Mouse (Mus musculus) mesoderm, embryonic 11.5 days (tissue): Measurements from ENCODE around the gene Ciao2a.

Source experiments
- DNase-seq: peaks from one replicate; pipeline ENCODE4 v3.0.0-alpha.2; 2012; ENCODE audit warnings: low read depth, low spot score

Gene Ciao2a

GRCm38 (mm10) chr9:66126456-66127192, at the start of gene Ciao2a, which contains the start of gene Snx1:
Gene Ciao2a, plus strand, starts transcription at chr9:66126611.
Gene Snx1, minus strand, starts transcription at chr9:66126587.
- DNase-seq: peak; percentile 95

- DNase-seq: no peak
These were observed 48.3 kb upstream of the Ciao2a start for GRCm38 (mm10) chr9:66078072-66078471.

DNA sequence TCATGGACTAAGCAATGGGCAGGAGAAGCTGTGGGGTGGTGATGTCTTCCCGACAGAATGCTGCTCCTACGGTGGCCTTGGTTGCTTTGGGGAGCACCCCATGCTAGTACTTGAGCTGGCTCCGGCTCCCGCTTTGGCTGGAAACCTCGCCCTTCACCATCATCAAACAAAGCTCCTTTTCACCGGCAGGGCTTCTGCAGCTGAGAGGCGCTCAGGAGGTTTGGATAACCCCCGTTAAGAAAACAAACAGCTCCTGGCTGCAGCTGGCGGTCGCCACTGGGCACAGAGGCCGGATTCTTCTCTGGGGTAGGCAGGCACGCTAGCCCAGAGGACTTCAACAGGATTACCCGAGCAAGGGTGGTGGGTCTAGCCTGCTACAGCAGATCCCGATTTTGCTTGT, 47.9 kb upstream of the Ciao2a start:
- peak; percentile 66 for DNase-seq

DNA sequence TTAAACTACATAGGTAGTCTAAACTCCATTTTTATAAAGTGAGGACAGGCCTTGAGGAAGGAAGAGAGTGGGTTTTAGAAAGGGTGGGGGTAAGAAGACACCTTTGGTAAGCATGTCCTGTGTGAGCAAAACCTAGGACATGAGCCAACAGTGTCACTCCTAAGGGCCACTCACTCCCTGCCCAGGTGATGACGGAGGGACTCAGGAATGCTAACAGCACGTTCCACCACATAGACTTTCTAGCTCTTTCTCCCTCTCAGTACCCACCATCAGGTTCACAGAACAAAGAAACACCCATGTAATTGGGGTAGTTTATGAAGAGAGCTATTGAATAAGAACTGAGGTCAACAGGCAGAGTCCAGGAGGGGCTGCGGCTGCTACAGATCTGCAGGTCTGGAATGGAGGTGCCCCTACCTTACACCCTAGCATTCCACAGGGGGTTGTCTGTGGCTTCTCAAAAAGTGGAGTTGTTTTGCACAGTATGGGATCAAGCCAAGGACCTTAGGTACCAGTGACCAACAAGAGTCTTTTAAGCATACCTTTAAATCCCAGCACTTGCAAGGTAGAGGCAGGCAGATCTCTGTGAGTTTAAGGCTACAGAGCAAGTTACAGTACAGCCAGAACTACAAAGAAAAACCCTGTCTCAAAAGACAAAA, 45.5 kb upstream of the Ciao2a start:
- no peak for DNase-seq

GRCm38 (mm10) chr9:66081999-66082398, 44.4 kb upstream of the Ciao2a start:
- no peak for DNase-seq

GRCm38 (mm10) chr9:66084171-66084570, 42.2 kb upstream of the Ciao2a start:
- DNase-seq: no peak

GRCm38 (mm10) chr9:66087062-66087461, 39.3 kb upstream of the Ciao2a start:
- DNase-seq: no peak

GRCm38 (mm10) chr9:66088411-66088810, 38.0 kb upstream of the Ciao2a start:
- DNase-seq: peak; percentile 61

DNA sequence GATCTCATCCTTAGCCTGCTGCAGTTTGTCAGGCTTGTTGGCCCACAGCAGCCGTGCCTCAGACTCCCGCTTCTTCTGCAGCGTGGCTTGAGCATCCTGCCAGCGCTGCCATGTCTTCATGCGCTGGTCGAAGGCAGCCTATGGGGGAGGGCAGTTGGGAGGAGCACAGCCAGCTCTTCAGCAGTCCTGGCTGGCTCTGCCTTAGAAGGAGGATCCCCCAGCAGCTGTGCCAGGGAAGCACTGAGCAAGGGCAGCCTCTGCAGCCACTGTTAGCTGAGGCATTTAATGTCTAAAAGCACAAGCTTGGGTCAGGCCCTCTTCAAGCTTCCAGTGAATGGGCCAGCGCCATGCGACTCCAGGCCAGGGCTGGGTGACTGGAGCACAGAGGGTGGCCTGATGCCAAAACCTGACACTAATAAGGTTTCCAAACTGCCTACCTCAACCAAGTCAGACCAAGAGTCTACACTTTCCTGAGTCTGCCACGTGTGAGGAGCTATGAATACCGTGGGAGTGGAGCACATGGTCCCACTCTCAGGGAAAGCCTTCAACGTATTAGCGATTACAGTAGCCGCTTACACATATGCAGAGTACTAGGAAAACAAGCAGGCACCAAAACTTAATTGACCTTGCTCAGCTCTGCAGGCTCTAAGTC, 35.7 kb upstream of the Ciao2a start:
- no peak for DNase-seq

GRCm38 (mm10) chr9:66091327-66092231, 34.8 kb upstream of the Ciao2a start:
- DNase-seq: no peak

GRCm38 (mm10) chr9:66092664-66093063, 33.7 kb upstream of the Ciao2a start:
- no peak for DNase-seq

GRCm38 (mm10) chr9:66101577-66101976, 24.8 kb upstream of the Ciao2a start:
- no peak for DNase-seq

DNA sequence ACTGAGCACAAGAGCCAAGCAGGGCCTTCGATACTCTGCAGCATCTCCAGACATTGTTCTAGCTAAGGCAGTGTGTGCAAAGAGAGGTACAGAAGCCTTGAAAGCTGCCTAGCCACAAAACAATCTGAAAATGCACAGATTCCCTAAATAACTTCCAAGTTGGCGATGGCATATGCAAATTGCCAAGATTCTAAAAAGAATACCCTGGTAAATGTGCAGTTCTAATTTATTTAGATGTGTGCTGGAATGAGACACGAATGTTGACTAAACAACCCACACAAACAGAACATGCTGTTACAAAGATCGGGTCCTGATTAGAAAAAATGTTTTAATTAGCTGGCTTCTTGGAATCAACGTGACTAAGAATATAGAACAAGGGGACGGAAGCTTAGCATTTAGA, 23.7 kb upstream of the Ciao2a start:
- no peak for DNase-seq

- no peak for DNase-seq
These were observed 21.8 kb upstream of the Ciao2a start for GRCm38 (mm10) chr9:66104601-66105000.

DNA sequence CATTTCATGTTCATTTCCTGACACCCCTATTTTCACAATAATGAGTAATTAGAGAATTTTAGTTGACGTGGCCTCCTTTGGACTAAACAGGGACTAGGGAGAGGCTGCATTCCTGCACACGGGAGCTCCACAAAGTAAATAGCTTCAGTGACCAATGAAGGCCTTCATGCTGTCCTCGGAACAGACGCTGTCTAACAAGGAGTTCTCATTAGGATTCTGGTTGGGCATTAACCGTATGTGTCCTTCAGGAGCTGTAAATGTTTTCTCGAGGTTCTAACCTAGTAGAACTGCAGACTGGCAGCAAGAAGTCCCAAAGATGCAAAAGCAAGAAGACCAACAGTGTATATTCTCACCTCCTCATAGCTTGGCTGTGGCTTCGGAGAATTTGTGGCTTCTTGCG, 21.2 kb upstream of the Ciao2a start:
- DNase-seq: no peak

DNA sequence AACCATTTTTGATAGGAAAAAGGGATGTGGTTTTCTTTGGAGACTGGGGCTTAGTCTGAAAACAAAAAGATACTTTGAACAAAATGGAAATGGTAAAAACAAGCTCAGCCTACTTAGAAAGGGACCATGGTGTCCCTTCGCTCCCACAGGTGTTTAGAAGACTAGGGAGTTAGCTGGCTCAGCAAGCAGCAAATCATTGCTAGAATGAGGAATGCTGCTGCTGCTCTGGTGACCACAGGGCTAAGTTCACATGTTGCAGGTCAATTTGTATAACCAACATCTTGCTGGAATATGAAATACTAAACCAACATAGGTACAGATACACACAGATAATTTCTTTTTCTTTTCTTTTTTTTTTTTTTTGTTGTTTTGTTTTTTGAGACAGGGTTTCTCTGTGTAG, 16.8 kb upstream of the Ciao2a start:
- DNase-seq: no peak

DNA sequence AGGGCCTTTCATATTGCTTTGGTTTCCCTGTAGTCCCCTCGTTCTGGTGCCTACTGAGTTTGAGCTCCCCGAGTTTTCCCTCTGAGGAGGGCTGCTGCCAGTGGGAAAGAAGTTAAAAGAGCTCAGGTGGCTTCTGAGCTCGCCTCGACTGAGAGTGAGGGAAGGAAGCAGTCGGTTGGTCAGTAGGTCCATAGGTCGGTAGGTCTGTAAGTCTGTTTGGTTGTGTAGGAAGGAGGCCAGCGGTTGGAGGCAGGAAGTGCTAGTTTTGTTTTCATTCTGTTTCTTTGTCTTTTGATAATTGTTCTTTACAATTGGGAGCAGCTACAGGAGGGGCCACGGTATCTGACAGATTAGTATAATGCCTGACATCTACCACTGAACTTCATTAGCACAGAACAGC, 16.3 kb upstream of the Ciao2a start:
- no peak for DNase-seq

GRCm38 (mm10) chr9:66110611-66111379, 15.6 kb upstream of the Ciao2a start:
- no peak for DNase-seq

GRCm38 (mm10) chr9:66114341-66114740, 12.1 kb upstream of the Ciao2a start:
- no peak for DNase-seq

- no peak for DNase-seq
These were observed 9.5 kb upstream of the Ciao2a start for GRCm38 (mm10) chr9:66116890-66117289.

- no peak for DNase-seq
These were observed 6.9 kb upstream of the Ciao2a start for GRCm38 (mm10) chr9:66119498-66119897.
